9 mouse cellular contexts compared by ENCODE assay signal in the genomic region with DNA sequence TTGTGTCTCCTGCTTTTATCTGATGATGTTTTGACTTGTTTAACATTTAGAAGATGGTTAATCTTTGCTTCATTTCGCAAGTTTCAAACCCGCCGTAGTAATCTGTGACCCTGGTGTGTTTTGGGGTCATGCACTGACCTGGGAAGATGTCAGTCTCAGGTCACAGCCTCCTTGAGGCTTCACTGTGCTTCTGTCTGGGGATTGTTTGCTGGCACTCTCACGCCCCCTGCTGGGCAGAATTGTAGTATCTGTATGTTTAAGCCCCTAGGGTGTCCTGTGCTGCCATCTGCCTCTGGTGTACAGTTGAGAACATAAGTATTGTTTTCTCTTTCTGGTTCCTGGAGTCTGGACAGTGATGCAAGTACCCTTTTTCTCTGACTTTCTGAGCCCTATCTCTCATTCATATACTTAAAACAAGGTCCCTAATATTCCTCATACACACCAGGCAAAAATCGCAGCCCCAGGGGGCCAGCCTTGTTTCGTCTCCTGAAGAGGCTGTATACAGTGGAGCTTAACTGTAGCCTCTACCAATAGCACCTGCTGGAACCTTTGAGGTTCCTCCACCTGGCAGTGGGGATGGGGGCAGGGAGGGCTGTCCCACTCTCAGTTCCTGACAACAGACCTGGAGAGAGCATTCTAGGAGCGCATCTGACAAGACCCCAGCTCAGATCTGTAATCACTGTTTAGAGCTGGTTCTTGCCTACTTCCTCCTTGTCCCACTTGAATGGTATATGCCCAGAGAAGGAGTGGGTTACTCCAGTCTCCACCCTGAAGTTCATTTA. TPM values are rescaled to one million over a fixed set of nuclear protein-coding genes. Genes with fewer than 3 reads are reported as not detected.
DNase-seq lines count a peak whose midpoint lies in the region; ATAC-seq and TF ChIP-seq lines count a peak whose summit lies in the region.
"Had no signal": no experiment of that assay in that cellular context is flagged by ENCODE, and none has a peak within 500 bp of the region (broad histone marks: within the 10 kb centered on the region; RNA-seq: fewer than 3 reads in every experiment).

No protein-coding gene starts in this region.

- H3K27ac ChIP-seq in ES-Bruce4 (ENCODE audit: insufficient read depth, low read length) = no peak overlapping the region
- no peak overlapping the region for H3K27ac ChIP-seq in forebrain, embryonic 13.5 days
- no peak overlapping the region for H3K27ac ChIP-seq in liver, postnatal 0 days (ENCODE audit: low read depth)
- H3K27ac ChIP-seq: heart, embryonic 13.5 days had no signal

- peak; percentile 67 for DNase-seq in c-Kit-positive CD71-negative TER-119-negative erythroid progenitor cells, embryonic 14.5 days (ENCODE audit: low read depth)
- peak; percentile 81 to 88 for DNase-seq in heart, postnatal 14 days
- DNase-seq in kidney, postnatal 4 days = peak; percentile 85 to 86
- peak; percentile 88 for DNase-seq in liver, postnatal 0 days
- peak; percentile 65 for DNase-seq in ovary, adult 18-20 months (ENCODE audit: low spot score)
- DNase-seq in thymus, postnatal 0 days (ENCODE audit: low spot score) = peak; percentile 78

- H3K4me1 ChIP-seq in ES-Bruce4 (ENCODE audit: control insufficient read depth, insufficient read depth, low read length) = no peaks in the 10 kb centered on the region
- no peaks in the 10 kb centered on the region for H3K4me1 ChIP-seq in forebrain, embryonic 13.5 days
- H3K4me1 ChIP-seq in liver, postnatal 0 days (ENCODE audit: insufficient read depth) = peaks cover 1% of the 10 kb centered on the region
- H3K4me1 ChIP-seq: heart, embryonic 13.5 days had no signal

- H3K4me3 ChIP-seq in ES-Bruce4 (ENCODE audit: low read depth, low read length) = no peak overlapping the region
- H3K4me3 ChIP-seq in forebrain, embryonic 13.5 days = no peak overlapping the region
- H3K4me3 ChIP-seq in liver, postnatal 0 days (ENCODE audit: low read depth, low read length) = no peak overlapping the region
- H3K4me3 ChIP-seq: heart, embryonic 13.5 days had no signal

- 71% methylated on average over 7 of the region's 7 CpGs for WGBS in forebrain, embryonic 13.5 days
- WGBS in liver, postnatal 0 days (ENCODE audit: insufficient replicate concordance) = 56% methylated on average over 7 of the region's 7 CpGs

- no peaks in the 10 kb centered on the region for H3K9me3 ChIP-seq in ES-Bruce4 (replicated peaks; ENCODE audit: control insufficient read depth, insufficient read depth, low read length, poor library complexity, severe bottlenecking)
- no peaks in the 10 kb centered on the region for H3K9me3 ChIP-seq in forebrain, embryonic 13.5 days (replicated peaks)
- H3K9me3 ChIP-seq in liver, postnatal 0 days (ENCODE audit: low read length) = no peaks in the 10 kb centered on the region
- H3K9me3 ChIP-seq: heart, embryonic 13.5 days had no signal

- 0 out of 2 replicates have a peak, but pooled peaks have one; percentile 27 for TF ChIP-seq EP300 in ES-Bruce4 (IDR thresholded peaks at IDR 0.05; ENCODE audit: insufficient read depth, low read depth, low read length)
- no peak for TF ChIP-seq EP300 in liver, postnatal 0 days (IDR thresholded peaks at IDR 0.05; ENCODE audit: low read depth)

- H3K4me2 ChIP-seq in forebrain, embryonic 13.5 days = no peak overlapping the region
- no peak overlapping the region for H3K4me2 ChIP-seq in liver, postnatal 0 days (ENCODE audit: low read depth, low read length)
- H3K4me2 ChIP-seq: heart, embryonic 13.5 days had no signal

- TF ChIP-seq CTCF in ES-Bruce4 (IDR thresholded peaks at IDR 0.05; ENCODE audit: low read depth, low read length) = peak; percentile 89
- peak; percentile 94 for TF ChIP-seq CTCF in liver, postnatal 0 days (IDR thresholded peaks at IDR 0.05; ENCODE audit: low read depth)

- peaks cover 21% of the 10 kb centered on the region for H3K36me3 ChIP-seq in ES-Bruce4 (ENCODE audit: control insufficient read depth, insufficient read depth, low read length, poor library complexity, severe bottlenecking)
- peaks cover 58% of the 10 kb centered on the region for H3K36me3 ChIP-seq in forebrain, embryonic 13.5 days (ENCODE audit: poor library complexity, severe bottlenecking)
- peaks cover 71% of the 10 kb centered on the region for H3K36me3 ChIP-seq in liver, postnatal 0 days (replicated peaks; ENCODE audit: insufficient read depth, low read length)

- no peak overlapping the region for H3K9ac ChIP-seq in ES-Bruce4 (ENCODE audit: low read depth, poor library complexity, severe bottlenecking)
- no peak overlapping the region for H3K9ac ChIP-seq in forebrain, embryonic 13.5 days
- H3K9ac ChIP-seq in liver, postnatal 0 days (replicated peaks) = no peak overlapping the region
- H3K9ac ChIP-seq: heart, embryonic 13.5 days had no signal

- peak; percentile 77 for ATAC-seq in forebrain, embryonic 13.5 days
- ATAC-seq in liver, postnatal 0 days = peak; percentile 71

- intact Hi-C loops in heart, postnatal 14 days (cut with DNase I) = loop anchor here (1.0 kb wide), 1 partner anchor 80 kb away; no protein-coding TSS in a partner anchor

- no peaks in the 10 kb centered on the region for H3K27me3 ChIP-seq in ES-Bruce4 (ENCODE audit: control insufficient read depth, insufficient read depth, low read length, poor library complexity, severe bottlenecking)
- H3K27me3 ChIP-seq in forebrain, embryonic 13.5 days = no peaks in the 10 kb centered on the region
- H3K27me3 ChIP-seq in liver, postnatal 0 days (ENCODE audit: insufficient read depth, low read length) = no peaks in the 10 kb centered on the region
- H3K27me3 ChIP-seq: heart, embryonic 13.5 days had no signal

- no peak for TF ChIP-seq POLR2A in ES-Bruce4 (IDR thresholded peaks at IDR 0.05; ENCODE audit: insufficient read depth, low read length)

RNA-seq across cellular contexts. Expression of gene Slc6a3, which starts 30.7 kb away (rescaled TPM):
- polyA plus RNA-seq in ES-Bruce4 (2011; ENCODE audit: insufficient read depth, insufficient read length, low read depth, missing spikeins) = 0.26 TPM in 1 of 2 replicates, not detected in the other
- polyA plus RNA-seq in forebrain, embryonic 13.5 days (2015; fragmentation: Nextera tagmentation; extraction: Ambion mirVana) = 0.04 and 0.11 TPM in 2 replicates
- total RNA-seq in heart, postnatal 14 days (2021) = not detected
- polyA plus RNA-seq in liver, postnatal 0 days (2015; fragmentation: Nextera tagmentation; extraction: Ambion mirVana) = 0.22 and 0.34 TPM in 2 replicates
- polyA plus RNA-seq in thymus, postnatal 0 days (2015; fragmentation: Nextera tagmentation; extraction: Ambion mirVana) = 0.05 and 0.10 TPM in 2 replicates
- polyA plus RNA-seq: heart, embryonic 13.5 days had no signal

RNA-seq across cellular contexts. Expression of gene Lpcat1, which starts 38.9 kb away (rescaled TPM):
- 44.8 and 52.2 TPM in 2 replicates for polyA plus RNA-seq in ES-Bruce4 (2011; ENCODE audit: insufficient read depth, insufficient read length, low read depth, missing spikeins)
- 48.5 and 52.3 TPM in 2 replicates for polyA plus RNA-seq in forebrain, embryonic 13.5 days (2015; fragmentation: Nextera tagmentation; extraction: Ambion mirVana)
- 10 to 100 TPM in 1 of 2 experiments, 1 to 10 TPM in 1; 8.0 to 10.6 TPM for total RNA-seq in heart, postnatal 14 days (2021)
- polyA plus RNA-seq in liver, postnatal 0 days (2015; fragmentation: Nextera tagmentation; extraction: Ambion mirVana) = 31.0 and 32.4 TPM in 2 replicates
- 15.7 and 18.0 TPM in 2 replicates for polyA plus RNA-seq in thymus, postnatal 0 days (2015; fragmentation: Nextera tagmentation; extraction: Ambion mirVana)
